Mouse (Mus musculus): Measurements from ENCODE around the gene Tmem267. TPM values are rescaled to one million over a fixed set of nuclear protein-coding genes. Genes with fewer than 3 reads are reported as not detected.

Gene Tmem267
- polyA plus RNA-seq, 1 experiment from 2014 or later = 2.2 TPM

DNA sequence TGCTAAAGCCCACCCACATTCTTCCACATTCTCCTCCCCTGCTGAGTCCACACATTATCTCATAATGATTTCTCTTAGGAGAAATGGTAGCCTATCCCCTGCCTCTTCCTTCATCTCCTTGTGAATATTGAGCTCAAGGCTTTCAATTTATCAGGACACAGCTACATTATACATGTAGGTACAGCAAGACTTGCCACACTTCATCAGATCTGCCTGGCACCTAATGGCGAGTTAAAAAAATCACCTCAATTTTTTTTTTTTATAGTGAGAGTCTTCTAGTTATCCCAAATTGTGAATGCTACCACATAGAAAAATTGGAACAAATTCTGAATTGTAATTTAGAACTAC is 161.8 kb downstream of the Tmem267 start:
- H3K27me3 ChIP-seq (ENCODE audit: control insufficient read depth, insufficient read depth, low read length) = no peaks in the 10 kb centered on the region
- 84% methylated on average over 1 of the region's 1 CpGs for WGBS
- no peaks in the 10 kb centered on the region for H3K9me3 ChIP-seq (ENCODE audit: control insufficient read depth, low read length)
- H3K9ac ChIP-seq (ENCODE audit: low read depth, low read length) = no peak overlapping the region
- H3K4me3 ChIP-seq (ENCODE audit: low read length) = no peak overlapping the region
- H3K27ac ChIP-seq (ENCODE audit: low read depth, low read length) = no peak overlapping the region
- no peaks in the 10 kb centered on the region for H3K4me1 ChIP-seq (ENCODE audit: control insufficient read depth, insufficient read depth, low read length)
- no peak overlapping the region for H3K4me2 ChIP-seq (replicated peaks; ENCODE audit: low read depth, low read length)
- H3K36me3 ChIP-seq (ENCODE audit: control insufficient read depth, insufficient read depth, low read length) = no peaks in the 10 kb centered on the region
- ATAC-seq (ENCODE audit: low FRiP score, low TSS enrichment) = no peak

DNA sequence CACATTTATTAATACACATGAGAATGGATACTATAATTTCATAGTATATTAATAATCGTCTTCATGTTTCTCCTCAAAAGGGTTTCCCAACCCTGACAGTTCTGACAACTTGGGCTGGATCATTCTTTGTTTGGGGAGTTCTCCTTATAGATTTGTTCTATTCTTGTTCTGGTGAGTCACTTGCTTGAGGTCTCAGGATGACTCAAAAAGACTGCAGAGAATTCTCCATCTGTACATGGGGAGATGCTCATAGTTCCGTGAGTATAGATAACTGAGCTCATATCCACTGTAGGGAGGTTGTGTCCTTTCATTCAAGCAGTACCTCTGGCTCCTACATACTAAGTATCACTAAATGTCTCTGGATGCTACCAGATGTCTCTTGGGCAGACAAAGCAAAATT is 166.9 kb downstream of the Tmem267 start:
- H3K36me3 ChIP-seq (ENCODE audit: control insufficient read depth, insufficient read depth, low read length) = no peaks in the 10 kb centered on the region
- no peaks in the 10 kb centered on the region for H3K4me1 ChIP-seq (ENCODE audit: control insufficient read depth, insufficient read depth, low read length)
- H3K4me3 ChIP-seq (ENCODE audit: low read length) = no peak overlapping the region
- H3K27ac ChIP-seq (ENCODE audit: low read depth, low read length) = no peak overlapping the region
- WGBS = 91% methylated on average over 2 of the region's 2 CpGs
- no peak for ATAC-seq (ENCODE audit: low FRiP score, low TSS enrichment)
- H3K4me2 ChIP-seq (replicated peaks; ENCODE audit: low read depth, low read length) = no peak overlapping the region
- H3K9ac ChIP-seq (ENCODE audit: low read depth, low read length) = no peak overlapping the region
- H3K27me3 ChIP-seq (ENCODE audit: control insufficient read depth, insufficient read depth, low read length) = no peaks in the 10 kb centered on the region
- no peaks in the 10 kb centered on the region; the same call in 1 of the 2 replicates for H3K9me3 ChIP-seq (ENCODE audit: control insufficient read depth, low read length)

DNA sequence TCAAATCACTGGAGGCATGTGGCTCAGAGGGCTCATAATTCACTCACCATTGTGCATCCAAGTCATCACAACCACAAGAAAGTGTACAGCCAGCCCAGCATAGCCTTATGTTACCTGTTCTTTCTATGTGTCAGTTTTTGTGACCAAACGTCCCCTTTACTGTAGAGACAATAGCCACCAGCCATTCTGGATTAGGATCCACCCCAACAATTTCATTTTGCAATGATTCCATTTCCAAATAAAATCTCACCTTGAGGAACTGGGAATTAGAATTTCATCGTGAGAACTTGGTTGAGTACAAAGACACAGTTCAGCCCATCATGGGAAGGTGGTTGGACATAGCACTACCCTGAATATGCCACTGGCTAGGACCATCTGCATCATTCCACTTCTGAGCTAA is 168.4 kb downstream of the Tmem267 start:
- H3K9ac ChIP-seq (ENCODE audit: low read depth, low read length) = no peak overlapping the region
- no peak overlapping the region for H3K4me2 ChIP-seq (replicated peaks; ENCODE audit: low read depth, low read length)
- no peaks in the 10 kb centered on the region for H3K4me1 ChIP-seq (ENCODE audit: control insufficient read depth, insufficient read depth, low read length)
- no peaks in the 10 kb centered on the region for H3K27me3 ChIP-seq (ENCODE audit: control insufficient read depth, insufficient read depth, low read length)
- no peaks in the 10 kb centered on the region; the same call in 1 of the 2 replicates for H3K9me3 ChIP-seq (ENCODE audit: control insufficient read depth, low read length)
- no peak overlapping the region for H3K4me3 ChIP-seq (ENCODE audit: low read length)
- no peaks in the 10 kb centered on the region for H3K36me3 ChIP-seq (ENCODE audit: control insufficient read depth, insufficient read depth, low read length)
- 92% methylated on average over 2 of the region's 2 CpGs for WGBS
- ATAC-seq (ENCODE audit: low FRiP score, low TSS enrichment) = no peak
- H3K27ac ChIP-seq (ENCODE audit: low read depth, low read length) = no peak overlapping the region

DNA sequence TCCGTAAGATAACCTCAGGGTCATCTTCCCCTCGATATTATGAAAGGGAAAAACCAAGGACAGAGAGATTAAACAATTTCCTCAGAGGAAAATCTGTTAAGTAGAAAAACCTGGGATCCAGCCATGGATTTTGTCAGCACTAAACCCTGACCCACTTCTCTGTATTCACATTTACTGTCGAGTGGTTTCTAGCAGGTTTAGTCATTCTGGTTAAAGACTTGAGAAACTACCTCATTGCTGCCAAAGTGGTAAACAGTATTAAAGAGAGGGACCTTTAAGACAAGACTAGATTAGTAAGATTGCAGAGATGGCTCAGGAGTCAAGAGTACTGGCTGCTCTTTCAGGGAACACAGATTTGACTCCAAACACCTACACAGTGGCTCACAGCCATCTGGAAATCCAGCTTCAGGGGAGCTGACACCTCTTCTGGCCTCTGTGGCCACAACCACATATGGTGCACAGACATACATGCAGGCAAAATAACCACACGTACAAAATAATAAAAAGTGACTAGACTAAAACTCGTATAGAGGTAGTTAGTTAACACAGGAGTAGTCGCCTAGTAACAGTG is 169.1 kb downstream of the Tmem267 start:
- H3K9ac ChIP-seq (ENCODE audit: low read depth, low read length) = no peak overlapping the region
- WGBS = 85% methylated on average over 6 of the region's 6 CpGs
- no peaks in the 10 kb centered on the region for H3K27me3 ChIP-seq (ENCODE audit: control insufficient read depth, insufficient read depth, low read length)
- no peak for ATAC-seq (ENCODE audit: low FRiP score, low TSS enrichment)
- H3K27ac ChIP-seq (ENCODE audit: low read depth, low read length) = no peak overlapping the region
- H3K4me2 ChIP-seq (replicated peaks; ENCODE audit: low read depth, low read length) = no peak overlapping the region
- no peaks in the 10 kb centered on the region; the same call in 1 of the 2 replicates for H3K9me3 ChIP-seq (ENCODE audit: control insufficient read depth, low read length)
- no peak overlapping the region for H3K4me3 ChIP-seq (ENCODE audit: low read length)
- no peaks in the 10 kb centered on the region for H3K36me3 ChIP-seq (ENCODE audit: control insufficient read depth, insufficient read depth, low read length)
- no peaks in the 10 kb centered on the region for H3K4me1 ChIP-seq (ENCODE audit: control insufficient read depth, insufficient read depth, low read length)

Other genes with a start within 250 kb of the Tmem267 start
- 91.4 and 101 TPM in 2 replicates for gene Paip1, start 59.4 kb upstream of the Tmem267 start, polyA plus RNA-seq (2014; fragmentation: Nextera tagmentation; extraction: Ambion mirVana)
- gene 4833420G17Rik, start 25.3 kb upstream of the Tmem267 start, polyA plus RNA-seq (2014; fragmentation: Nextera tagmentation; extraction: Ambion mirVana) = 56.7 and 74.0 TPM in 2 replicates
- gene 3110070M22Rik, start 344 bp downstream of the Tmem267 start, polyA plus RNA-seq (2014; fragmentation: Nextera tagmentation; extraction: Ambion mirVana) = 1.2 and 2.1 TPM in 2 replicates
- gene Ccl28, start 135.8 kb downstream of the Tmem267 start, polyA plus RNA-seq (2014; fragmentation: Nextera tagmentation; extraction: Ambion mirVana) = 0.13 TPM in 1 of 2 replicates, not detected in the other
- gene Hmgcs1, start 202.3 kb downstream of the Tmem267 start, polyA plus RNA-seq (2014; fragmentation: Nextera tagmentation; extraction: Ambion mirVana) = 85.4 and 161 TPM in 2 replicates